Mouse (Mus musculus) stomach, postnatal 0 days (tissue): ENCODE data around the gene Sult2b1.

Experiments used
- CTCF ChIP-seq: IDR thresholded peaks from 2 replicates; pipeline ENCODE4 v1.5.1; 2016; ENCODE audit warnings: antibody characterized with exemption, low read depth, mild to moderate bottlenecking, moderate library complexity
- EP300 ChIP-seq: optimal IDR thresholded peaks from 2 replicates; pipeline ENCODE3; 2016; ENCODE audit warnings: antibody characterized with exemption

DNA sequence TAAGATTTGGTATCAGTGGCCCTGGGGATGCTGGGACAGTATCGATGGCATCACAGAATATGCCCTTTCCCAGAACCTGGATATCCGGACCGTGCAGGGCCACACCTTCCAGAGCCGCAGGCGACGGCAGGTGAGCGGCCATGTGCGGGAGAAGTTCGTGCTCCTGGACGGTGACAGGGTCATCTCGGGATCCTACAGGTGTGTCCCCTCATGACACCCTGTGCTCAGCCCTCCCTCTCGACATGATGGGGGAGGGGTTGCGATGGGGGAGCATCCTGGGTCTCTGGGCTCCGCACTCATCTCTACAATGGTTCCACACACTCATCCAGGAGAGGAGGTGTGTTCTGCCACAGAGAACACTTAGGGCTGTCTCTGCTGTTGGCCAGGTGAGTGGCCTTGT, 60.7 kb downstream of the Sult2b1 start:
- TF ChIP-seq CTCF = no peak
- TF ChIP-seq EP300 = no peak
